Mouse (Mus musculus): ENCODE measurements at regions not wholly inside any gene's neighbourhood (a gene's known extent, or its start where the extent isn't known, plus 50 kb on each side); places are given as distances from the start of the nearest gene placed in this dataset.

DNA sequence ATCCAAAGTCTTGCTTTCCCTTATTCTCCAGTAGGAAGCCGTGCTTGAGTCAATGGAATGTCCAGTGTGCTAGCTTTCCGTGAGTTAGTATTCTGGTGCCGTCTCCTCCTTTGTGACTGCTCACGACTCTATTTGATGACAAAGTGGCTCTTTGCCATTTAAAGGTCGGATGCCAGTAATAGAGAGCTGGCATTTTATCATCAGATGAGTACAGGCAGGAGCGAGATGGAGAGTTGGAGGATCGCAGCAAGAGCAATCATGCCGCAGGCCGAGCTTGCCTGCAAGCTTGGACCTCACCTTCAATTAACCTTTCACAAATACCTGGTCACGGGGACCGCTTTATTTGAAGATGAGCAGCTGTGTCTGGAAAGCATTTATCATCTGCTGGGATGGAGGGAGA, 291.8 kb downstream of the Hs3st3b1 start:
- in situ Hi-C loops (cut with MboI; ENCODE audit: low sequenced_read_pairs in 2 of 2, unreplicated experiment in 2 of 2), result no loop called here
- no peak for DNase-seq (ENCODE audit: low read depth, low spot score)
- H3K27ac ChIP-seq (ENCODE audit: insufficient read depth, low read depth, low read length, poor library complexity, severe bottlenecking), result no peak overlapping the region

DNA sequence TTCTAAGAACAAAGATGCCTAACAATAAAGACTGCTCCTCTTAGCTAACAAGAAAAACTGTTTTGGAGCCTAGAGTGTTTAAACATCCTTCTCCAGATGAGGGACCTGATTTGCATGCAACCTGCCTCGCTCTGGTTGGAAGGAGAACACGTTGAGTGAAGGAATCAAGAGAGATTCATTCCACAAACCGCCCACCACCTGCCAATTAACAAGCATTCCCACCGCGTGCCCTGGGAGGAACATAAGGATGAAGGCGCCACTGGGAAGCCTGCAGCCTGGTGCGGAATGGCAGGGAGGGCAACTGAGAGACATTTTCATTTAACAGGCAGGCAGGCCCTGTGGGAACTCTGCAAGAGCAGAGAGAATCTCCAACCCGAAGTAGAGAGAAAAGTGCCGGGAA, 265.0 kb downstream of the Hs3st3b1 start:
- in situ Hi-C loops (cut with MboI; ENCODE audit: low sequenced_read_pairs in 2 of 2, unreplicated experiment in 2 of 2), result no loop called here
- no peak overlapping the region for H3K27ac ChIP-seq (ENCODE audit: insufficient read depth, low read depth, low read length, poor library complexity, severe bottlenecking)
- TF ChIP-seq ZC3H11A (IDR thresholded peaks at IDR 0.05; ENCODE audit: borderline replicate concordance, low read depth, low read length) (no peak), ZNF384 (IDR thresholded peaks at IDR 0.05; ENCODE audit: low read depth, low read length) (no peak), CHD2 (IDR thresholded peaks at IDR 0.05; ENCODE audit: low read depth, low read length) (no peak), MAFK (IDR thresholded peaks at IDR 0.05; ENCODE audit: insufficient read depth, low read depth, low read length) (no peak), HCFC1 (IDR thresholded peaks at IDR 0.05; ENCODE audit: borderline replicate concordance, insufficient read depth, low read length) (no peak)

More for the DNA sequence above, 291.8 kb downstream of the Hs3st3b1 start:
- no peaks in the 10 kb centered on the region for H3K4me1 ChIP-seq (ENCODE audit: control insufficient read depth in 2 of 2, insufficient read depth in 2 of 2, low read length in 2 of 2, poor library complexity in 1 of 2)
- no peak overlapping the region for H3K9ac ChIP-seq (ENCODE audit: insufficient read depth, low read depth, low read length, poor library complexity, severe bottlenecking)
- TF ChIP-seq MAFK (IDR thresholded peaks at IDR 0.05; ENCODE audit: insufficient read depth, low read depth, low read length), result no peak
- TF ChIP-seq ZNF384 (IDR thresholded peaks at IDR 0.05; ENCODE audit: low read depth, low read length), result no peak
- TF ChIP-seq CHD2 (IDR thresholded peaks at IDR 0.05; ENCODE audit: low read depth, low read length), result no peak
- no peak for TF ChIP-seq HCFC1 (IDR thresholded peaks at IDR 0.05; ENCODE audit: borderline replicate concordance, insufficient read depth, low read length)
- TF ChIP-seq ZC3H11A (IDR thresholded peaks at IDR 0.05; ENCODE audit: borderline replicate concordance, low read depth, low read length), result no peak
- no peaks in the 10 kb centered on the region for H3K36me3 ChIP-seq (ENCODE audit: control insufficient read depth, insufficient read depth, low read length, poor library complexity, severe bottlenecking)
- H3K9me3 ChIP-seq (ENCODE audit: control insufficient read depth, insufficient read depth, low read depth, low read length), result no peaks in the 10 kb centered on the region
- H3K4me3 ChIP-seq (ENCODE audit: insufficient read depth in 1 of 2, low read depth in 1 of 2, low read length in 2 of 2, poor library complexity in 1 of 2, severe bottlenecking in 1 of 2), result no peak overlapping the region

DNA sequence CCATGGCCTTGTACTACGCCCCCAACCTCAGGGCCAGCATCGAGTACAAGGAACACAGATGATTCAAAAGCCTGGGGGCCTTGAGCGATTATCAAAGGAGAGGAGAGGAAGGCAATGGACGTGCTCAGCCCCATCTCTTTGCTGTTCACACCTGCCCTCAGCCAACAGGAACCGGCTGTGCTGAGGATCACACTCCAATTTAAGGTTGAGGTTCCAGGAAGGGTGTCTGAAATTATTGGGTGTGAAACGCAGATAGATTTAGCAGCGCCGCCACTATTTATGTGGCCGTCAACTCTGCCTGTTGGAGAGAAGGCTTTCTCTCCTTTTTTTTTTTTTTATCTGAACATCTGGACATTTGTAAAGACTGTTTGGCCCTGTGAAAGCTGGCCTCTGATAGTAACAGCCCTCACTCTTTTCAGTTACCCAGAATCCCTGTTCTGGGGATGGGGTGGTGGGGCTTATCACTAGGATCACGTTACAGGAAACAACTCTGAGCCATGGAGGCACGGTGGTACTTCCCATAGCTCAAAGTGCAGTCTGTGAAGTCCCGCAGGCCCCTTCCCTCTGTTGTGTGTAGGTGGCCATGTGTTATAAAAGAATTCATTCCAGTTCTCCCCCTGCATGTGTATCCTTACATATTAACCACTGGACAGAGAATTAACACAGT, 256.7 kb downstream of the Hs3st3b1 start:
- Histone ChIP-seq H3K27ac (ENCODE audit: insufficient read depth, low read depth, low read length, poor library complexity, severe bottlenecking) (no peak overlapping the region), H3K4me3 (ENCODE audit: insufficient read depth in 1 of 2, low read depth in 1 of 2, low read length in 2 of 2, poor library complexity in 1 of 2, severe bottlenecking in 1 of 2) (no peak overlapping the region), H3K4me1 (ENCODE audit: control insufficient read depth in 2 of 2, insufficient read depth in 2 of 2, low read length in 2 of 2, poor library complexity in 1 of 2) (no peaks in the 10 kb centered on the region), H3K36me3 (ENCODE audit: control insufficient read depth, insufficient read depth, low read length, poor library complexity, severe bottlenecking) (no peaks in the 10 kb centered on the region), H3K9me3 (ENCODE audit: control insufficient read depth, insufficient read depth, low read depth, low read length) (no peaks in the 10 kb centered on the region), H3K9ac (ENCODE audit: insufficient read depth, low read depth, low read length, poor library complexity, severe bottlenecking) (no peak overlapping the region)
- no peak for TF ChIP-seq MAFK (IDR thresholded peaks at IDR 0.05; ENCODE audit: insufficient read depth, low read depth, low read length)
- no peak for TF ChIP-seq ZNF384 (IDR thresholded peaks at IDR 0.05; ENCODE audit: low read depth, low read length)
- no peak for TF ChIP-seq CHD2 (IDR thresholded peaks at IDR 0.05; ENCODE audit: low read depth, low read length)
- no peak for TF ChIP-seq HCFC1 (IDR thresholded peaks at IDR 0.05; ENCODE audit: borderline replicate concordance, insufficient read depth, low read length)
- no peak for TF ChIP-seq ZC3H11A (IDR thresholded peaks at IDR 0.05; ENCODE audit: borderline replicate concordance, low read depth, low read length)
- in situ Hi-C loops (cut with MboI; ENCODE audit: low sequenced_read_pairs in 2 of 2, unreplicated experiment in 2 of 2), result no loop called here
- DNase-seq (ENCODE audit: low read depth, low spot score), result no peak

More for the DNA sequence above, 265.0 kb downstream of the Hs3st3b1 start:
- Histone ChIP-seq H3K9me3 (ENCODE audit: control insufficient read depth, insufficient read depth, low read depth, low read length) (no peaks in the 10 kb centered on the region), H3K4me1 (ENCODE audit: control insufficient read depth in 2 of 2, insufficient read depth in 2 of 2, low read length in 2 of 2, poor library complexity in 1 of 2) (no peaks in the 10 kb centered on the region), H3K9ac (ENCODE audit: insufficient read depth, low read depth, low read length, poor library complexity, severe bottlenecking) (no peak overlapping the region), H3K36me3 (ENCODE audit: control insufficient read depth, insufficient read depth, low read length, poor library complexity, severe bottlenecking) (no peaks in the 10 kb centered on the region), H3K4me3 (ENCODE audit: insufficient read depth in 1 of 2, low read depth in 1 of 2, low read length in 2 of 2, poor library complexity in 1 of 2, severe bottlenecking in 1 of 2) (no peak overlapping the region)
- DNase-seq (ENCODE audit: low read depth, low spot score), result no peak

DNA sequence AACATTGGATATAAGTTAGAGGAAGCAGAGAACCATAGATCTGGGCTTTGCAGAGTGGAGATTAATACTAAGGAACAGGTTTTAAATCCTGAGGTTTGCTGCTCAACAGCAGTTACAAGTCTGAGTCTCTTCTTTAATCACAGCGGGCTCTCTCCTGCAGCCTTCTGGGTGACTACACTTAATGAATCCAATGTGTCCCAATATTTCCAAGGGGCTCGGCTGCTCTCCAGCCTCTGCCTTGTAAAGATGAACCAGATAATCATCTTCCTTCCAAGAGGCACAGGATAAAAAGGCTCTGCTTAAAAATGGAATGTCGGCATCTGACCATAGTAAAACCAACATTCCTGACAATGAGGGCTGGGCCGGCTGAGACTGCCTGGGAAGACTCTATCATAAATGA, 251.6 kb downstream of the Hs3st3b1 start:
- no peak for DNase-seq (ENCODE audit: low read depth, low spot score)
- H3K27ac ChIP-seq (ENCODE audit: insufficient read depth, low read depth, low read length, poor library complexity, severe bottlenecking), result no peak overlapping the region
- TF ChIP-seq MAFK (IDR thresholded peaks at IDR 0.05; ENCODE audit: insufficient read depth, low read depth, low read length), result no peak
- no peak for TF ChIP-seq ZC3H11A (IDR thresholded peaks at IDR 0.05; ENCODE audit: borderline replicate concordance, low read depth, low read length)
- no peak for TF ChIP-seq HCFC1 (IDR thresholded peaks at IDR 0.05; ENCODE audit: borderline replicate concordance, insufficient read depth, low read length)
- no peak for TF ChIP-seq ZNF384 (IDR thresholded peaks at IDR 0.05; ENCODE audit: low read depth, low read length)
- TF ChIP-seq CHD2 (IDR thresholded peaks at IDR 0.05; ENCODE audit: low read depth, low read length), result no peak
- no peak overlapping the region for H3K9ac ChIP-seq (ENCODE audit: insufficient read depth, low read depth, low read length, poor library complexity, severe bottlenecking)
- no peaks in the 10 kb centered on the region for H3K9me3 ChIP-seq (ENCODE audit: control insufficient read depth, insufficient read depth, low read depth, low read length)
- H3K4me1 ChIP-seq (ENCODE audit: control insufficient read depth in 2 of 2, insufficient read depth in 2 of 2, low read length in 2 of 2, poor library complexity in 1 of 2), result no peaks in the 10 kb centered on the region
- no peak overlapping the region for H3K4me3 ChIP-seq (ENCODE audit: insufficient read depth in 1 of 2, low read depth in 1 of 2, low read length in 2 of 2, poor library complexity in 1 of 2, severe bottlenecking in 1 of 2)
- in situ Hi-C loops (cut with MboI; ENCODE audit: low sequenced_read_pairs in 2 of 2, unreplicated experiment in 2 of 2), result no loop called here
- no peaks in the 10 kb centered on the region for H3K36me3 ChIP-seq (ENCODE audit: control insufficient read depth, insufficient read depth, low read length, poor library complexity, severe bottlenecking)

All from ES-E14 (cell line).